Mouse (Mus musculus): ENCODE results near the gene St5. TPM values are rescaled to one million over a fixed set of nuclear protein-coding genes. Genes with fewer than 3 reads are reported as not detected.

St5 gene
- polyA plus RNA-seq, 1 experiment from 2014 or later, result 33.5 TPM

DNA sequence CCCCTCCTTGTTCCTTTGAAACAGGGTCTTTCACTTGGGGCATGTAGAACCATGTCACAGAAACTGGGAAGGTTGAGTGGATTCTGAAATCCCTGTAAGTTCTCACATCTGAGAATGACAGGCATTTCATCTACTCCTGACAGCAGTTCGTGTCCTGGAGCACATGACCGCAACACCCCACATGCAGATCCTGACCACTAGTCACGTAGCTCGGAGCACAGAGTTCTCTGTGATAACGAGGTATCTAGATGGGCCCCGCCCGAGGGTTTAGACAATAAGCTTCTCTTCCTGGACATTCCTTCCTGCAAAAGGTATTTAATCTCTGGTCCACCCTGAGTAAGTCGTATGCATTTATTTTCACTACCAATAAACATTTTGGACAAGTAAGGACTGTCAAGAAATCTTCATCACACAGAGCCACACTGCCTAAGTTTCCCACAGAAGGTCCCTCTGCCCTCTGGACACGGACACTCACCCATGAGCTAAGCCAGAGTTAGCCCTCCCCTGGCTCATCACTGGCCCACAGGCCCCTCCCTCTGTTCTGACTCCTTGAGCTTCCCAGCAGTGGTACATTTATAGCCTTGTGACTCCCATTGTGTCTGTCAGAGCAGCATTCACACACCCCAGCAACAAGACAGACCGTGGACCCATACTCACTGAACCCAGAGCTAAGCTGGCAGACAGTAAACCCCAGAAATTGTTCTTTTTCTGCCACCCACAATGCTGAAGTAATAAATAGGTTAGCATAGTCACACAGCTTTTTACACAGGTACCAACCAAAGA is 54.4 kb downstream of the St5 start:
- DNase-seq (ENCODE audit: extremely low spot score, low spot score), result no peak
- 80% methylated on average over 10 of the region's 10 CpGs for WGBS
- Histone ChIP-seq H3K9me3 (no peaks in the 10 kb centered on the region), H3K27me3 (ENCODE audit: poor library complexity, severe bottlenecking) (no peaks in the 10 kb centered on the region), H3K27ac (0 out of 2 replicates have a peak overlapping the region, but pooled peaks have one; percentile 30), H3K36me3 (replicated peaks) (no peaks in the 10 kb centered on the region), H3K4me3 (no peak overlapping the region), H3K4me1 (peaks cover 10% of the 10 kb centered on the region)

DNA sequence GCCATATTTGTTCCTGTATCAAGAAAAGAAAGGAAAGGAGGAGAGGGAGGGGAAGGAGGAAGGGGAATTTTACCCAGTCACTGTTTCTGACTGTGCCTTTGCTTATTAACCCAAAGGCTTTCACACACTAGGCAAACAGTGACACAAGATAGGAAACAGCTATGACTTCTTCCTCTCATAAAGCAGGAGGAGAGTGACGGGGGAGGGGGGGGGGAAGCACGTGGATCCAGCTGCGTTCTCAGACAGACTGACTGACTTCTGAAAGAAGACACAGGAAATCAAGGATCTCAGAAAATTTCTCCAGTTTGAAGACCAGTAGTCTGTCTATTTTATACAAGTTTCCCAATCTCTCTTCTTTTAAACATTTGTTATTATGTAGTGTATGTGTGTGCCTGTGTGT is 56.8 kb downstream of the St5 start:
- H3K4me3 ChIP-seq, result no peak overlapping the region
- H3K4me1 ChIP-seq, result peaks cover 11% of the 10 kb centered on the region
- DNase-seq (ENCODE audit: extremely low spot score, low spot score), result no peak
- WGBS, result 70% methylated on average over 3 of the region's 3 CpGs
- H3K27me3 ChIP-seq (ENCODE audit: poor library complexity, severe bottlenecking), result no peaks in the 10 kb centered on the region
- no peaks in the 10 kb centered on the region for H3K36me3 ChIP-seq (replicated peaks)
- H3K9me3 ChIP-seq, result no peaks in the 10 kb centered on the region
- H3K27ac ChIP-seq, result no peak overlapping the region

DNA sequence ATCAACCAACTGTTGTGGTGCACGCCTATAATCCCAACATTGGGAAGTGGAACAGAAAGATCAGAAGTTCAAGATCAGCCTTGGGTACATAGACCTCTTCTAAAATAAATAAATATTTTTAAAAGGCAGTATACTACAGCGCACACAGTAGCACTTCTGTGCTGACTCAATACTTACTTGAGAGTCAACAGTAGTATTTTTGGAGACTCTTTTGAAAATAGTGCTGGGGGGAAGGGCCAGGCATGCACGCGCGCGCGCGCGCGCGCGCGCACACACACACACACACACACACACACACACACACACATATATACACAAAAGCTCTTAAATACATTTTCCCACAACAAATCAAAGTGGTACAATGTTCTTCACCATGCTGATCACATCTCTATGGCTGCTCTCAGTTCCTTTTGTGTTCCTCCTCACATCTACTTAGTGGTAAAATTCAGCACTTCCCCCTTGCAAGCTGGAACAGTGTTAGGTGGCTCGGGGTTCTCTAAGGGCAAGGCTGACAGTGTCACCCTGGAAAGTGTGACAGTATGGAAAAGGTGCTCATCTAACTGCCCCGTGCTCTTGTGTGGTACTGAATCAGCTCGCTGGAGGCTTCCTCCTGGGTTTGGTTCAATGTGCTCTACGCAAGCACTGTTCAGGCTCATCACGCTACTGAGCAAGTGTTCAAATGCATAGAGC is 60.0 kb downstream of the St5 start:
- 96% methylated on average over 18 of the region's 18 CpGs for WGBS
- Histone ChIP-seq H3K36me3 (replicated peaks) (no peaks in the 10 kb centered on the region), H3K27ac (no peak overlapping the region), H3K4me1 (peaks cover 10% of the 10 kb centered on the region), H3K9me3 (no peaks in the 10 kb centered on the region), H3K4me3 (no peak overlapping the region), H3K27me3 (ENCODE audit: poor library complexity, severe bottlenecking) (no peaks in the 10 kb centered on the region)
- no peak for DNase-seq (ENCODE audit: extremely low spot score, low spot score)

DNA sequence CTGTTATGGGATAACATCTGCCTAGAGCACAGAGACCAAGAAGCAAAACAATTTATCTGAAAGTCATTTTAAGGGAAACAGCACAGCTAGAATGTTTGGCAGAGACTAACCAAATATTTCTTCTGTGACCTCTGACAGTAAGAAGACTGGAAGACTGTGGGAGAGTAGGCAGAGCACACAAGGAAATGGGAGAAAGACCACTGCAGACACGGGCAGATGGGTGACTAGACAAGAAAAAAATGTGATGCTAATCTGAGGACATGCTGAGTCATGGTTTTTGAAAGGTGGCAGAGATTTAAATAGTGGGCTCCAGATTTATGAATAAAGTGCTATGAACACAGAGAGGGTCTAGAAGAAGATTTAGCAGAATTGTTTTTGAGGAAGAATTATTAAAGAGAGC is 61.4 kb downstream of the St5 start:
- WGBS, result 65% methylated on average over 1 of the region's 1 CpGs
- DNase-seq (ENCODE audit: extremely low spot score, low spot score), result no peak
- H3K4me1 ChIP-seq, result peaks cover 15% of the 10 kb centered on the region
- H3K27me3 ChIP-seq (ENCODE audit: poor library complexity, severe bottlenecking), result no peaks in the 10 kb centered on the region
- no peak overlapping the region for H3K27ac ChIP-seq
- no peaks in the 10 kb centered on the region for H3K36me3 ChIP-seq (replicated peaks)
- no peak overlapping the region for H3K4me3 ChIP-seq
- H3K9me3 ChIP-seq, result no peaks in the 10 kb centered on the region

DNA sequence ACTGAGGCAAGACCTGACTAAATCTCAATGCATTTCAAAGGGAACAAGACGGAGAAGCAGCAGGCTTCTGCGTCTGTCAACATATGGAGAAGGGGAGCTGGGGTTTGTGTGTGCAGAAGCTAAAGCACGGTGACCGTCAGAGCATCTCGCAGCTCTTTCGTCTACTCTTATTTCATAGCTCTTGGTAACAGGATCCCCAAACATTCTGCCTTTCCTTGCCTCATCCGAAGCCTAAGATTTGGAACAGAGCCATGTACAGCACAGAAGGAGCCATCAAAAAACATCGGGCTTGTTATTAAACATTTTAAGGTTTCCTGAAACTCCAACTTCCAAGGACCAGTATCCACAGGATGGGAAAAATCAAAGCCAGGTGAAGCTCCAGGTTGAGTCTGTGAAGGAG is 62.3 kb downstream of the St5 start:
- Histone ChIP-seq H3K27me3 (ENCODE audit: poor library complexity, severe bottlenecking) (no peaks in the 10 kb centered on the region), H3K27ac (no peak overlapping the region), H3K4me1 (peaks cover 11% of the 10 kb centered on the region; the same call in 1 of the 2 replicates), H3K36me3 (replicated peaks) (no peaks in the 10 kb centered on the region), H3K9me3 (no peaks in the 10 kb centered on the region), H3K4me3 (no peak overlapping the region)
- WGBS, result 83% methylated on average over 8 of the region's 8 CpGs
- no peak for DNase-seq (ENCODE audit: extremely low spot score, low spot score)

DNA sequence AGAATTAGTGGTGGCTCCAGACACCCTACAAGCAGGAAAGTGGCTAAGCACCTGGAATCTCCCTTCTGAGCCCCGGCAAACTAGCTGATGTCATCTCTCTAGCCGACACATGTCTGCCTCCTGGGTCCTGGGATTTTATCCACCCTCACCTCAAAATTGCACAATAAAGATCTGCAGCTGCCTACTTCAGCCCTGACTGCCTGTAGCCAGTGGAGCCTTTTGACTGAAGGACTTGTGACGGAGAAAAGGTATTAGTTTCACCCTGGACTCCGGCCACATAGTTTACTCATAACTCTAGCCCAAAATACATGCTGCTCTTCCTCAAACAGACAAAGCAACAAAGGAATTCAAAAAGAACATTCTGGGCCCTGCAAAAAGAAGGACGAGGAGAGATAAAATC is 66.0 kb downstream of the St5 start:
- Histone ChIP-seq H3K36me3 (replicated peaks) (no peaks in the 10 kb centered on the region), H3K4me1 (peaks cover 15% of the 10 kb centered on the region), H3K27ac (no peak overlapping the region), H3K27me3 (ENCODE audit: poor library complexity, severe bottlenecking) (no peaks in the 10 kb centered on the region), H3K9me3 (no peaks in the 10 kb centered on the region), H3K4me3 (no peak overlapping the region)
- 85% methylated on average over 5 of the region's 5 CpGs for WGBS
- DNase-seq (ENCODE audit: extremely low spot score, low spot score), result no peak

DNA sequence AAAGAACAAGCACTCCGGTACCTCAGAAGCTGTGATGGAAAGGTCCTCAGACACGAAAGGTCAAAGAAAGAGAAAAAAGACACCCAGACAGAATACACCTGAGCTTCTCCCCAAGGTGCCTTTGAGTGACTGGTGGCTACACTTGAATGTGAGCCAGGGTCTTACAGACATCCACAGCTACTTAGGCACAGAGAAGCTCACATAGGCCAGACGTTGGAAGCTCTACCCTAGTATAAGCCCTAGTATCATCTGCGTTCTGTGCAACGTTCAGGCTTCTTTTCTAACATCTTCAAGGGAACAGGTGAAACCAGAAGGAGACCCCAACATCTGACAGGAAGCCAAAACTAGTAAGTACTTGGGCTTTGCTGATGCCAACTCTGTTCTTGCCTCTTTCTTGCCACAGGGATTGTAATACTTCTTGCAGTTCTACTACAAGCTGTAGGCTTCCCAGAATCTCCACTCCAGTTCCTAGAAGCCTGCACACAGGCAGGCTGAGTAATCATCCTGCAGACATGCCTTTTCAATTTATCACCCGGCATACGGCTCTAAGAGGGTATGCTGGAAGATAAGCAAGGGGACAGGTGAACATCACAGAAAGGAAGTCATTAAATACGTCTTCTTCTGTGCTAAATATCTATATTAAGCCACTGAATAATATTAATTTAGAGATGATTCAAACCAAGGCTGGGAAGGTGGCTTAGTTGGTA is 67.2 kb downstream of the St5 start:
- no peaks in the 10 kb centered on the region for H3K9me3 ChIP-seq
- DNase-seq (ENCODE audit: extremely low spot score, low spot score), result no peak
- H3K4me3 ChIP-seq, result no peak overlapping the region
- H3K27ac ChIP-seq, result no peak overlapping the region
- WGBS, result 86% methylated on average over 8 of the region's 8 CpGs
- peaks cover 15% of the 10 kb centered on the region for H3K4me1 ChIP-seq
- H3K36me3 ChIP-seq (replicated peaks), result no peaks in the 10 kb centered on the region
- H3K27me3 ChIP-seq (ENCODE audit: poor library complexity, severe bottlenecking), result no peaks in the 10 kb centered on the region

DNA sequence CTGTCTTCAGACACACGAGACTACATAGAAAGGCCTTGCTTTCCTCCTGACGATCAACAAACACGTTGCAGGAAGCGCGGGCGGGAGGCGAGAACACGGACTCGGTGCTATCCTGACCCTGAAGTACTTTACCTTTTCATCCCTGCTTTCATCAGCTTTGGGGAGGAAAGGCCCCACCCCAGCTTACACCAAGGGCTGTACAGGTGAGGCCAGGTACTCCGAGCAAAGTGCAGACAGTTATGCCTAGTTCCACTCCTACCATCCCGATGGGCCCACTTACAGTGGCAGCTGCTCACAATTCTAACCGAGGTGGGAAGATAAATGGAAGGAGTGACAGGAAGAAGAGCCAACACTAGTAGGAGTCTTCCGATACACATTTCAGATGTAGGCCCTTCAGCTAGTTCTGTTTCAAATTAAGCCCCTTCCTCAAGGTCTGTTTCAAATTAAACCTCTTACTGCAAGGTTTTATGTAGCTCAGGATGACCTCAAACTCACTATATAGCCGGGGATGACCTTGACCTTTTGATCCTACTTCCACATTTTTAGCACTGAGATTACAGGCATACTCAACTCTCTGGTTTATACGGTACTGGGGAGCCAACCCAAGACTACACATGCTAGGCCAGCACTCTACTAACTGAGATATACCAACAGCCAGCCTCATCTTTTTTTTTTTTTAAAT is 69.9 kb downstream of the St5 start:
- no peak overlapping the region for H3K4me3 ChIP-seq
- H3K36me3 ChIP-seq (replicated peaks), result no peaks in the 10 kb centered on the region
- no peak overlapping the region for H3K27ac ChIP-seq
- H3K9me3 ChIP-seq, result no peaks in the 10 kb centered on the region
- H3K4me1 ChIP-seq, result peaks cover 35% of the 10 kb centered on the region
- DNase-seq (ENCODE audit: extremely low spot score, low spot score), result no peak
- 76% methylated on average over 15 of the region's 15 CpGs for WGBS
- no peaks in the 10 kb centered on the region for H3K27me3 ChIP-seq (ENCODE audit: poor library complexity, severe bottlenecking)

DNA sequence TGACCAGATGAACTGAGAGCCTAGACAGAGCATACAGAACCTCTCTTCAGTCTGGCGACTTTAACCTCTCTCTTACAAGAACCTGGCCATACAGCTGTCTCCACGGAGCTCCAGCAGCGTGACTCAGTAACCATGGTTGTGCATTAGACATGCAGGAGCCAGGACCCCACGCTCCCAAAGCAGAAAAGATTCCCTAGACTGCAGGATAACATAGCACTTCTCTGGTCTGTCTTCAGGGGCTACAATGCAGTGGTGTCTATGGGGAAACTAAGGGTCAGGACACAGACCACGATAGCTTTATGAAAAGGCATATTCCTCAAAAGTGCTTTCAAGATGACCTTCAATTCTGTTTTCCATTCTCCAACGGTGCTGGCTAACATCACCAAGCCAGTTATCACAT is 72.1 kb downstream of the St5 start:
- H3K9me3 ChIP-seq, result no peaks in the 10 kb centered on the region
- H3K27ac ChIP-seq, result no peak overlapping the region
- 80% methylated on average over 6 of the region's 6 CpGs for WGBS

DNA sequence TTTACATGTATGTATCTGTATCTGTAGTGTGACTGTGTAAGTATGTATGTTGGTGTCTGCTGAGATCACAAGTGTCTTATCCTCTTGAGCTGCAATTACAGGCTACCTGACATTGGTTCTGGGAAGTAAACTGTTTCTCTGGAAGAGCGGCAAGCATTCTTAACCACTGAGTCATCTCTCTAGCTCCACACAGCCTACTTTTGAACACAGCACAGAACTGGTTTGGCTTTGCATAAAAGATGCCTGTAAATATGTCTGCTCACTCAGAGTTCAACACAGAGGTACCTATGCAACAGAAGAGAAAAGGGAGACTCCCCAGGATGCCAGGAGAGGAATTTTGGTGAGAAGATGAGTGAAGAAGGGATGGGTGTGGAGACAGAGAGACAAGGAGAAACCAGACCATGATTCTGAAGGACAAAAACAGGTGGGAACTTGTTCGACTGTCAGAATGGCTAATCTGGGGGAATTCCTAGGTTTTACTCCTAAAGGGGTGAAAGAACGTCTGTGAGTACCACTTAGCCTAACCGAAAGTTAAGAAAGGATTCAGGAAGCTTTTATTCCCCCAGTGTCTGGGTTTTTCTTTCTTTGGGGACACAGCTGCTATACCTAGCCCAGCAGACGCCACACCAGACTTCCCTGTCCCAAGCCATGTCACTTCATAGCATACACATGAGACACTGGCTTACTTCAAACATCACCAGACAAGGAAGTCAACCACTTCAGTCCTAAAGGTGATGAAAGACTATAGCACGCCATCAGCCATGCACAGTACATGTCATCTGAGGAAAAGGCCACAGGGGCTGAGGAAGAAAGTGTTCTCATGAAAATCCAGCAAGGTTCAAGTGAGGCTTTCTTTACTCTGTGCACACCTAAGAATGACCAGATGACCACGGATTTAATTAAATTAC is 73.3 kb downstream of the St5 start:
- H3K27me3 ChIP-seq (ENCODE audit: poor library complexity, severe bottlenecking), result no peaks in the 10 kb centered on the region
- no peak for DNase-seq (ENCODE audit: extremely low spot score, low spot score)
- WGBS, result 82% methylated on average over 7 of the region's 7 CpGs
- no peaks in the 10 kb centered on the region for H3K36me3 ChIP-seq (replicated peaks)
- H3K9me3 ChIP-seq, result no peaks in the 10 kb centered on the region
- H3K4me3 ChIP-seq, result no peak overlapping the region
- H3K4me1 ChIP-seq, result peaks cover 30% of the 10 kb centered on the region
- no peak overlapping the region for H3K27ac ChIP-seq

More for the DNA sequence above, 72.1 kb downstream of the St5 start:
- peaks cover 30% of the 10 kb centered on the region for H3K4me1 ChIP-seq
- DNase-seq (ENCODE audit: extremely low spot score, low spot score), result no peak
- no peaks in the 10 kb centered on the region for H3K27me3 ChIP-seq (ENCODE audit: poor library complexity, severe bottlenecking)
- H3K4me3 ChIP-seq, result no peak overlapping the region
- H3K36me3 ChIP-seq (replicated peaks), result no peaks in the 10 kb centered on the region

DNA sequence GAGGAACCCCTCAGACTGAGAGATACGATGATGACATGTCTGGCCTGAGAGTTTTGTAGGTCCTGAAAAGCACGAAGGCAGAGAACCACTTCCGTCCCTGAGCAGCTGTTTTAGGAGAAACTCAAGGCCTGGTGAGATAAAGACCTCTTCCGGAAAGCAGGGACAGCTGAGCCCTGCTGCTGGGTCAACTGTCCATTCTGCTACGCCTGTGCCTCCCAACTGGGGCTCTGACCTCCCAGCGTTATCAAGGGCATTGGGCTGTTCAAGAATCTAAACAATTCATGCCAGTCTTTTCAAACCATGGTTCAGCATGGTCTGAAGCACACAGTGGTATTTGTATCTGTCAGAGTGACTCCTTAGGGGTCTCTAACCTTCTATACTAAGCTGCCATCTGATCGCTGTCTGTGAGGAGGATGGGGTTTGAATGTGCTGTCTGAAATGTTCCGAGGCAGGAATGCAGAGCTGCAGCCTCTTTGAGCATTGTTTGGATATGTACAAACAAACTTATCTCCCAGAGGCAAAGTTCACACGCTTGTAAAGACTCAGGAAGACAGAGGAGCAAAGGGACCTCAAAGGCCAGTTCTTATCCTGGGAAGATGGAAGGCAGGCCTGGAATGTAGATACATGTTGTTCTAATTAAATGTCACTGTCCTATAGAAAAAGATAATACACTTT is 74.3 kb downstream of the St5 start:
- Histone ChIP-seq H3K36me3 (replicated peaks) (no peaks in the 10 kb centered on the region), H3K27me3 (ENCODE audit: poor library complexity, severe bottlenecking) (no peaks in the 10 kb centered on the region), H3K27ac (peak overlapping the region; percentile 65; the same call in 1 of the 2 replicates), H3K4me1 (peaks cover 30% of the 10 kb centered on the region), H3K9me3 (no peaks in the 10 kb centered on the region), H3K4me3 (no peak overlapping the region)
- DNase-seq (ENCODE audit: extremely low spot score, low spot score), result no peak
- 60% methylated on average over 9 of the region's 9 CpGs for WGBS

All from forebrain, embryonic 10.5 days (tissue).